Comparison of ENCODE assay signal across 9 mouse cellular contexts in genomic region chr4:152257070-152257469, GRCm38 (mm10). TPM values are rescaled to one million over a fixed set of nuclear protein-coding genes. Genes with fewer than 3 reads are reported as not detected.
A peak's percentile ranks its signal among the peaks of the same experiment; 100 is the strongest.
DNase-seq lines count a peak whose midpoint lies in the region; ATAC-seq and TF ChIP-seq lines count a peak whose summit lies in the region.
"Had no signal": no experiment of that assay in that cellular context is flagged by ENCODE, and none has a peak within 500 bp of the region (broad histone marks: within the 10 kb centered on the region; RNA-seq: fewer than 3 reads in every experiment).

No protein-coding gene starts in this region.

- H3K27ac ChIP-seq in heart, adult 2 months: peak overlapping the region; percentile 51
- no peak overlapping the region for H3K27ac ChIP-seq in left cerebral cortex, adult 2 months
- no peak overlapping the region for H3K27ac ChIP-seq in kidney, adult 2 months (ENCODE audit: insufficient read depth, low read depth, low read length)
- H3K27ac ChIP-seq: kidney, postnatal 0 days had no signal

- no peak for ATAC-seq in activated CD4-positive, CD25-positive, alpha-beta regulatory T cell, adult 4 months

- no peak for TF ChIP-seq CTCF in lung, adult 2 months (IDR thresholded peaks at IDR 0.05; ENCODE audit: insufficient read depth, low read length)
- peak; percentile 18; the same call in 1 of the 2 replicates for TF ChIP-seq CTCF in heart, adult 2 months (IDR thresholded peaks at IDR 0.05)
- no peak for TF ChIP-seq CTCF in left cerebral cortex, adult 2 months (IDR thresholded peaks at IDR 0.05)
- no peak for TF ChIP-seq CTCF in kidney, adult 2 months (conservative IDR thresholded peaks at IDR 0.05; ENCODE audit: insufficient read depth, insufficient read length, low read depth, low read length)

- intact Hi-C loops in heart, adult 2 months (cut with DNase I): no loop called here
- intact Hi-C loops in left cerebral cortex, adult 2 months (cut with DNase I): no loop called here

- H3K79me2 ChIP-seq in heart, adult 2 months (replicated peaks; ENCODE audit: control insufficient read depth, insufficient read depth, low read length): no peaks in the 10 kb centered on the region
- H3K79me2 ChIP-seq in myocyte (ENCODE audit: control insufficient read depth, insufficient read depth): no peaks in the 10 kb centered on the region

- DNase-seq in lung, adult 18-20 months: peak; percentile 57 to 66
- DNase-seq in lung, adult 2 months: no peak
- peak; percentile 85 for DNase-seq in cerebellum, adult 9-10 months
- peak; percentile 77 to 85 for DNase-seq in heart, adult 2 months
- DNase-seq in left cerebral cortex, adult 2 months (ENCODE audit: extremely low spot score in 1 of 2, low spot score in 2 of 2): peak; percentile 65 to 77
- no peak for DNase-seq in kidney, adult 2 months

- H3K4me2 ChIP-seq in myocyte (ENCODE audit: low read depth): peak overlapping the region; percentile 23

- H3K4me1 ChIP-seq in lung, adult 2 months (ENCODE audit: control insufficient read depth, insufficient read depth, low read length): no peaks in the 10 kb centered on the region
- H3K4me1 ChIP-seq in heart, adult 2 months (ENCODE audit: control insufficient read depth, insufficient read depth, low read length): peaks cover 14% of the 10 kb centered on the region
- H3K4me1 ChIP-seq in kidney, adult 2 months (ENCODE audit: control insufficient read depth, insufficient read depth, low read length): no peaks in the 10 kb centered on the region

- no peak overlapping the region for H3K9ac ChIP-seq in heart, adult 2 months (ENCODE audit: low read depth, low read length)

- H3K36me3 ChIP-seq in heart, adult 2 months (ENCODE audit: control insufficient read depth, insufficient read depth, low read length): no peaks in the 10 kb centered on the region
- peaks cover 7% of the 10 kb centered on the region for H3K36me3 ChIP-seq in myocyte (ENCODE audit: control insufficient read depth, insufficient read depth)
- H3K36me3 ChIP-seq in kidney, adult 2 months (ENCODE audit: control insufficient read depth, insufficient read depth, low read length): no peaks in the 10 kb centered on the region

- H3ac ChIP-seq in myocyte (ENCODE audit: control insufficient read depth, insufficient read length): no peak overlapping the region

- WGBS in lung, adult 2 months: 21% methylated on average over 6 of the region's 6 CpGs
- 23% methylated on average over 6 of the region's 6 CpGs for WGBS in heart, adult 2 months
- WGBS in kidney, adult 2 months: 58% methylated on average over 6 of the region's 6 CpGs

- TF ChIP-seq EP300 in heart, adult 2 months (IDR thresholded peaks at IDR 0.05; ENCODE audit: insufficient read depth, low read depth, low read length): peak; percentile 89

- H3K4me3 ChIP-seq in lung, adult 2 months (replicated peaks; ENCODE audit: extremely low read depth, low read depth, low read length): no peak overlapping the region
- H3K4me3 ChIP-seq in heart, adult 2 months: no peak overlapping the region
- no peak overlapping the region for H3K4me3 ChIP-seq in left cerebral cortex, adult 2 months
- H3K4me3 ChIP-seq in myocyte: no peak overlapping the region
- H3K4me3 ChIP-seq in kidney, adult 2 months (ENCODE audit: insufficient read depth, low read depth, low read length): no peak overlapping the region

- no peaks in the 10 kb centered on the region for H3K27me3 ChIP-seq in heart, adult 2 months (ENCODE audit: control insufficient read depth, insufficient read depth, low read length)
- H3K27me3 ChIP-seq in myocyte (ENCODE audit: control insufficient read depth, insufficient read depth, insufficient read length): no peaks in the 10 kb centered on the region
- no peaks in the 10 kb centered on the region for H3K27me3 ChIP-seq in kidney, adult 2 months (replicated peaks; ENCODE audit: control insufficient read depth, insufficient read depth, low read length)

- no peak for TF ChIP-seq POLR2A in lung, adult 2 months (IDR thresholded peaks at IDR 0.05; ENCODE audit: borderline replicate concordance, extremely low read depth, low read depth, low read length)
- no peak for TF ChIP-seq POLR2A in heart, adult 2 months (IDR thresholded peaks at IDR 0.05; ENCODE audit: insufficient read depth, low read depth, low read length)
- TF ChIP-seq POLR2A in myocyte (IDR thresholded peaks at IDR 0.05; ENCODE audit: insufficient read length, low read depth): no peak
- no peak for TF ChIP-seq POLR2A in kidney, adult 2 months (IDR thresholded peaks at IDR 0.05; ENCODE audit: low read depth, low read length)

TF ChIP-seq in myocyte, 11 proteins besides CTCF, POLR2A, EP300 and RAD21:
- TF ChIP-seq POLR2AphosphoS2 (IDR thresholded peaks at IDR 0.05; ENCODE audit: insufficient read length, low read depth) (no peak), MYOD1 (IDR thresholded peaks at IDR 0.05; ENCODE audit: control insufficient read depth in 1 of 3, insufficient read length in 2 of 3, low read depth in 2 of 3) (peak in 1 of 3 experiments; percentile 37)
TF ChIP-seq in myocyte: peak in this region for 1.

RNA-seq across cellular contexts. Expression of gene Gpr153, which starts 17.0 kb away (rescaled TPM):
- 40.0 and 45.6 TPM in 2 replicates for polyA plus RNA-seq in lung, adult 2 months (2012; rRNA removed)
- total RNA-seq in heart, adult 2 months (2021): 10 to 100 TPM in 1 of 2 experiments, 1 to 10 TPM in 1; 8.6 to 11.9 TPM
- 18.0 and 24.0 TPM in 2 replicates for polyA plus RNA-seq in heart, adult 2 months (2012; rRNA removed)
- total RNA-seq in left cerebral cortex, adult 2 months (2021): 10 to 100 TPM; 29.6 to 35.9 TPM
- polyA plus RNA-seq in myocyte (2012; fragmentation: generic; extraction: Trizol): 6.5 TPM
- not detected for polyA plus RNA-seq in activated CD4-positive, CD25-positive, alpha-beta regulatory T cell, adult 4 months (2017; shearing (Covaris generic))
- polyA plus RNA-seq in kidney, adult 2 months (2012; rRNA removed): 6.9 and 9.5 TPM in 2 replicates

RNA-seq across cellular contexts. Expression of gene Hes3, which starts 34.4 kb away (rescaled TPM):
- 0.09 TPM in 1 of 2 replicates, not detected in the other for polyA plus RNA-seq in lung, adult 2 months (2012; rRNA removed)
- total RNA-seq in heart, adult 2 months (2021): not detected
- not detected in 2 replicates for polyA plus RNA-seq in heart, adult 2 months (2012; rRNA removed)
- total RNA-seq in left cerebral cortex, adult 2 months (2021): under 1 TPM; 0.30 to 0.32 TPM
- 0.02 TPM for polyA plus RNA-seq in myocyte (2012; fragmentation: generic; extraction: Trizol)
- polyA plus RNA-seq in activated CD4-positive, CD25-positive, alpha-beta regulatory T cell, adult 4 months (2017; shearing (Covaris generic)): not detected
- not detected in 2 replicates for polyA plus RNA-seq in kidney, adult 2 months (2012; rRNA removed)
- polyA plus RNA-seq: kidney, postnatal 0 days had no signal

RNA-seq across cellular contexts. Expression of gene Icmt, which starts 40.0 kb away (rescaled TPM):
- polyA plus RNA-seq in lung, adult 2 months (2012; rRNA removed): 32.2 and 36.4 TPM in 2 replicates
- 10 to 100 TPM; 26.4 to 28.2 TPM for total RNA-seq in heart, adult 2 months (2021)
- polyA plus RNA-seq in heart, adult 2 months (2012; rRNA removed): 17.7 and 27.2 TPM in 2 replicates
- total RNA-seq in left cerebral cortex, adult 2 months (2021): 10 to 100 TPM; 49.8 to 54.3 TPM
- 30.8 TPM for polyA plus RNA-seq in myocyte (2012; fragmentation: generic; extraction: Trizol)
- polyA plus RNA-seq in activated CD4-positive, CD25-positive, alpha-beta regulatory T cell, adult 4 months (2017; shearing (Covaris generic)): 1 to 10 TPM; 7.2 to 7.7 TPM
- 31.2 and 32.5 TPM in 2 replicates for polyA plus RNA-seq in kidney, adult 2 months (2012; rRNA removed)

Comparison
In these comparisons a context has a peak if more than half of its experiments do, and no peak if none do; other contexts are left out.
1. DNase-seq: peak in lung, adult 18-20 months (2 of 2), cerebellum, adult 9-10 months (single experiment), heart, adult 2 months (2 of 2) and left cerebral cortex, adult 2 months (2 of 2); none in lung, adult 2 months (single experiment) and kidney, adult 2 months (single experiment).